ENCODE assay signal across 8 mouse cellular contexts in genomic region chr7:35233861-35234260, GRCm38 (mm10). TPM values are rescaled to one million over a fixed set of nuclear protein-coding genes. Genes with fewer than 3 reads are reported as not detected.
DNase-seq lines count a peak whose midpoint lies in the region; ATAC-seq lines count a peak whose summit lies in the region.

No protein-coding gene starts in this region.

- peak overlapping the region; percentile 57; the same call in 1 of the 2 replicates for H3K27ac ChIP-seq in neural tube, embryonic 11.5 days (ENCODE audit: low read depth, low read length)
- peak overlapping the region; percentile 92 for H3K27ac ChIP-seq in intestine, embryonic 16.5 days (ENCODE audit: low read length)

- H3K4me2 ChIP-seq in neural tube, embryonic 11.5 days (ENCODE audit: low read depth), result peak overlapping the region; percentile 28
- peak overlapping the region; percentile 67 for H3K4me2 ChIP-seq in intestine, embryonic 16.5 days (ENCODE audit: low read depth, low read length)

- ATAC-seq in neural tube, embryonic 11.5 days (ENCODE audit: insufficient read depth, low FRiP score, low TSS enrichment), result no peak
- no peak for ATAC-seq in intestine, embryonic 16.5 days

- peak overlapping the region; percentile 50 for H3K4me3 ChIP-seq in neural tube, embryonic 11.5 days (ENCODE audit: low read depth, low read length)
- peak overlapping the region; percentile 65 for H3K4me3 ChIP-seq in intestine, embryonic 16.5 days (ENCODE audit: low read length)

- H3K9me3 ChIP-seq in neural tube, embryonic 11.5 days (ENCODE audit: control insufficient read depth, low read length), result no peaks in the 10 kb centered on the region
- 0 out of 2 replicates have a peak, but pooled peaks cover 2% of the 10 kb centered on the region for H3K9me3 ChIP-seq in intestine, embryonic 16.5 days (ENCODE audit: control insufficient read depth, low read length)

- no peaks in the 10 kb centered on the region for H3K27me3 ChIP-seq in neural tube, embryonic 11.5 days (ENCODE audit: control insufficient read depth, insufficient read depth, low read length)
- no peaks in the 10 kb centered on the region for H3K27me3 ChIP-seq in intestine, embryonic 16.5 days (replicated peaks; ENCODE audit: control insufficient read depth, insufficient read depth, low read length)

- peak overlapping the region; percentile 61 for H3K9ac ChIP-seq in neural tube, embryonic 11.5 days (ENCODE audit: low read length)
- H3K9ac ChIP-seq in intestine, embryonic 16.5 days (ENCODE audit: low read depth, low read length), result peak overlapping the region; percentile 75; the same call in 1 of the 2 replicates

- H3K36me3 ChIP-seq in neural tube, embryonic 11.5 days (ENCODE audit: control insufficient read depth, insufficient read depth, low read length), result no peaks in the 10 kb centered on the region
- no peaks in the 10 kb centered on the region for H3K36me3 ChIP-seq in intestine, embryonic 16.5 days (ENCODE audit: control insufficient read depth, insufficient read depth, low read length)

- WGBS in neural tube, embryonic 11.5 days, result 46% methylated on average over 12 of the region's 12 CpGs
- 49% methylated on average over 12 of the region's 12 CpGs for WGBS in intestine, embryonic 16.5 days

- no peaks in the 10 kb centered on the region for H3K4me1 ChIP-seq in neural tube, embryonic 11.5 days (ENCODE audit: control insufficient read depth, insufficient read depth, low read length)
- 0 out of 2 replicates have a peak, but pooled peaks cover 3% of the 10 kb centered on the region for H3K4me1 ChIP-seq in intestine, embryonic 16.5 days (ENCODE audit: control insufficient read depth, insufficient read depth, low read length)

- DNase-seq in cerebellum, adult 11-12 months, result peak; percentile 37
- DNase-seq in cerebellum, postnatal 25 days, result no peak
- peak; percentile 23 for DNase-seq in neural tube, embryonic 11.5 days (ENCODE audit: low spot score)
- no peak for DNase-seq in neural tube, embryonic 10.5 days (ENCODE audit: extremely low spot score, low spot score)
- DNase-seq in retina, embryonic 14.5 days (ENCODE audit: low spot score), result peak; percentile 37
- DNase-seq in right cerebral cortex, postnatal 10 days (ENCODE audit: low spot score in 2 of 2), result no peak
- no peak for DNase-seq in urinary bladder, postnatal 25 days (ENCODE audit: low spot score)

RNA-seq across cellular contexts. Expression of gene Lrp3, which starts 18.6 kb away (rescaled TPM):
- polyA plus RNA-seq in neural tube, embryonic 11.5 days (2014; fragmentation: Nextera tagmentation; extraction: Ambion mirVana), result 18.7 and 21.6 TPM in 2 replicates
- 2.8 and 3.3 TPM in 2 replicates for polyA plus RNA-seq in intestine, embryonic 16.5 days (2015; fragmentation: Nextera tagmentation; extraction: Ambion mirVana)

RNA-seq across cellular contexts. Expression of gene Slc7a10, which starts 47.7 kb away (rescaled TPM):
- polyA plus RNA-seq in neural tube, embryonic 11.5 days (2014; fragmentation: Nextera tagmentation; extraction: Ambion mirVana), result 0.25 and 0.89 TPM in 2 replicates
- polyA plus RNA-seq in intestine, embryonic 16.5 days (2015; fragmentation: Nextera tagmentation; extraction: Ambion mirVana), result 0.99 and 1.2 TPM in 2 replicates

Comparison
In these comparisons a context has a peak if more than half of its experiments do, and no peak if none do; other contexts are left out.
1. DNase-seq: peak in cerebellum, adult 11-12 months (single experiment), neural tube, embryonic 11.5 days (single experiment) and retina, embryonic 14.5 days (single experiment); none in cerebellum, postnatal 25 days (0 of 2), neural tube, embryonic 10.5 days (single experiment), right cerebral cortex, postnatal 10 days (0 of 2) and urinary bladder, postnatal 25 days (single experiment).